Mouse (Mus musculus): ENCODE measurements around the gene Sertad4. TPM values are rescaled to one million over a fixed set of nuclear protein-coding genes. Genes with fewer than 3 reads are reported as not detected.

Sertad4 gene
- 10 to 100 TPM; 16.0 to 19.6 (median 17.7) TPM for total RNA-seq (2022)

- no peak for DNase-seq (ENCODE audit: low spot score in 2 of 2)
Measured at GRCm38 (mm10) chr1:192855474-192856230, at the start of gene Sertad4. Sertad4 (minus strand) TSS chr1:192855756.

GRCm38 (mm10) chr1:192901516-192901915 lies 46.0 kb upstream of the Sertad4 start:
- DNase-seq (ENCODE audit: low spot score in 2 of 2) = no peak

GRCm38 (mm10) chr1:192900913-192901312 lies 45.4 kb upstream of the Sertad4 start:
- no peak for DNase-seq (ENCODE audit: low spot score in 2 of 2)

GRCm38 (mm10) chr1:192898742-192899141 lies 43.2 kb upstream of the Sertad4 start:
- DNase-seq (ENCODE audit: low spot score in 2 of 2) = no peak

GRCm38 (mm10) chr1:192897218-192897617 lies 41.7 kb upstream of the Sertad4 start:
- DNase-seq (ENCODE audit: low spot score in 2 of 2) = no peak

GRCm38 (mm10) chr1:192896076-192896475 lies 40.5 kb upstream of the Sertad4 start:
- DNase-seq (ENCODE audit: low spot score in 2 of 2) = no peak

- no peak for DNase-seq (ENCODE audit: low spot score in 2 of 2)
Measured at GRCm38 (mm10) chr1:192890716-192891115, 35.2 kb upstream of the Sertad4 start.

- DNase-seq (ENCODE audit: low spot score in 2 of 2) = no peak
Measured at GRCm38 (mm10) chr1:192882617-192883295, 27.2 kb upstream of the Sertad4 start.

GRCm38 (mm10) chr1:192880130-192880529 lies 24.6 kb upstream of the Sertad4 start:
- no peak for DNase-seq (ENCODE audit: low spot score in 2 of 2)

GRCm38 (mm10) chr1:192879086-192879580 lies 23.6 kb upstream of the Sertad4 start:
- no peak for DNase-seq (ENCODE audit: low spot score in 2 of 2)

- DNase-seq (ENCODE audit: low spot score in 2 of 2) = no peak
Measured at GRCm38 (mm10) chr1:192872841-192873240, 17.3 kb upstream of the Sertad4 start.

- no peak for DNase-seq (ENCODE audit: low spot score in 2 of 2)
Measured at GRCm38 (mm10) chr1:192869761-192870160, 14.2 kb upstream of the Sertad4 start.

GRCm38 (mm10) chr1:192864440-192864839 lies 8.9 kb upstream of the Sertad4 start:
- DNase-seq (ENCODE audit: low spot score in 2 of 2) = no peak

GRCm38 (mm10) chr1:192861305-192861960 lies 5.9 kb upstream of the Sertad4 start:
- DNase-seq (ENCODE audit: low spot score in 2 of 2) = no peak

GRCm38 (mm10) chr1:192860273-192860672 lies 4.7 kb upstream of the Sertad4 start:
- no peak for DNase-seq (ENCODE audit: low spot score in 2 of 2)

GRCm38 (mm10) chr1:192857582-192857981 lies 2.0 kb upstream of the Sertad4 start:
- no peak for DNase-seq (ENCODE audit: low spot score in 2 of 2)

- DNase-seq (ENCODE audit: low spot score in 2 of 2) = no peak
Measured at GRCm38 (mm10) chr1:192856931-192857330, 1.4 kb upstream of the Sertad4 start.

- DNase-seq (ENCODE audit: low spot score in 2 of 2) = no peak
Measured at GRCm38 (mm10) chr1:192856411-192856810, 855 bp upstream of the Sertad4 start.

- DNase-seq (ENCODE audit: low spot score in 2 of 2) = peak in 1 of 2 experiments; percentile 36
Measured at GRCm38 (mm10) chr1:192854819-192855271, 711 bp downstream of the Sertad4 start.

GRCm38 (mm10) chr1:192853988-192854818 lies 1.4 kb downstream of the Sertad4 start:
- DNase-seq (ENCODE audit: low spot score in 2 of 2) = no peak

GRCm38 (mm10) chr1:192853429-192853828 lies 2.1 kb downstream of the Sertad4 start:
- DNase-seq (ENCODE audit: low spot score in 2 of 2) = no peak

Data from left cerebral cortex, adult 8-10 months (tissue).